Mouse (Mus musculus) common myeloid progenitor, adult 5-6 weeks (primary cell): ENCODE measurements around the gene Gpsm3. TPM values are rescaled to one million over a fixed set of nuclear protein-coding genes. Genes with fewer than 3 reads are reported as not detected.
"Not testable (repeated sequence)": the region's sequence is repeated elsewhere in the genome, so short reads cannot be mapped to it uniquely, and the experiment has no call there.

Source experiments
- ATAC-seq: replicated peaks from 2 replicates; pipeline ENCODE4 v1.8.0; 2016; ENCODE audit warnings: low read depth, mild to moderate bottlenecking, moderate TSS enrichment, inconsistent platforms; ENCODE audit not compliant: poor library complexity, severe bottlenecking
- total RNA-seq: library from RNA; stranded (forward); fragments of 200-1000, 187-1606 nt; gene quantifications from 2 replicates; pipeline ENCODE4 v1.2.3, GENCODE M21; 2017

Gene Gpsm3
- total RNA-seq, result 11.3 and 22.4 TPM in 2 replicates

DNA sequence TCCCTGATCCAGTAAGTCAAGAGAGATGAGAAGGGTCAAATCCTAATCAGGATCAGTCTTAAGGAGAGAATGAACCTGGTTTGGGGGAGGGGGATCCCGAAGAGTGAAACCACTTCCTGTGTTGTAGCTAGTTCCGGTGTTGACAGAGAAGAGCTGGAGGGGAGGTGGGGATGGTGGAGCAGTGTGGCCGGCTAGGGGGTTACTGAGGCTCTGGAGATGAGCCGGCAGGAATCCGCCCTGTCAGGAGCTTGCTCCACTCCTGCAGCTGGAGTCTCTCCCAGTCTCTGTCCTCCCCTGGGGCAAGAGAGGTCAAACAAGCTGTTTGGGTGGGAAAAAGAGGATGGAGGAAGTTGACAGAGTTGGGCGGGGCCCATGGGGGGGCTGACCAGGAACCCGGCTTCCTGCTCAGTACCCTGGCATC, at the start of gene Gpsm3:
Gpsm3 (plus strand) TSS at position 126 of the 421 bp plus-strand sequence.
- ATAC-seq, result peak; percentile 6; the same call in 1 of the 2 replicates

- ATAC-seq, result not testable (repeated sequence)
Measured at GRCm38 (mm10) chr17:34543567-34543966, 46.0 kb upstream of the Gpsm3 start.

DNA sequence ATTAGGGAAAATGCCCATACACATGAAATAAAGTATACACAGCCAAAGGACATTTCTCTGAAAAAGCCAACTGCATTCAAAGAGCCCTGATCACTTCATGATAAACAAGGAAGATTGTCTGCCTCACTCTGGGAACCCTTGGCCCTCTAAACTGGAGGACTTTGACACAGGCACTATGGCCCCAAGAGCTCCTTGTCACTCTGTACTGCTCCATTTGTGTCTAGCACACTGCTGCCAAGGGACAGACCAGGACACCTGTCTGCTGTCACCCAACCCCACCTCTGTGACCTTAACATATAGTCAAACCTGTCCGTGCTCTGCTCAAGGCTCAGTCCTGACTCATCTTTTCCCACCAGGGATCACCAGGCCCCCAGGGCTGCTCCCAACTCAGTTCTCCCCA, 42.8 kb upstream of the Gpsm3 start:
- ATAC-seq, result no peak

- no peak for ATAC-seq
Measured at GRCm38 (mm10) chr17:34547601-34548000, 42.0 kb upstream of the Gpsm3 start.

GRCm38 (mm10) chr17:34549156-34549555, 40.5 kb upstream of the Gpsm3 start:
- no peak for ATAC-seq

DNA sequence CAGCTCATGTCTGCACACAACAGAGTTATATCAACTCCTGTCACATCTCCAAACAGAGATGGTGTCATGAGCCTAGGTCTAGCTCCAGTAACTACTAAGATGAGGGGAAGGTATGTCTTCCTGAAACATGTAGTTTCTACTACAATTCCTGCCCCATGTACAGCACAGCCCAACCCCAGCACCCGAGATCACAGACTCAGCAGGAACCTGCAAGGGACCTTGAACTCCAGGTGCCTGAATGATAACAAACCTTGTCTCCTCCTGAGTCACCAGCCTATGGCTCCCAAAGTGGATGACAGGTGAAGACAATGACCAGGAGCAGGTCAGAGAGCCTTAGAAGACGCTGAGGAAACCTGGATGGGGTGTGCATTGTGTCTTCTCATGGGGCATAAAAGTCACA, 39.8 kb upstream of the Gpsm3 start:
- ATAC-seq, result no peak

- peak; percentile 80 for ATAC-seq
Measured at GRCm38 (mm10) chr17:34555483-34555882, 34.1 kb upstream of the Gpsm3 start.

DNA sequence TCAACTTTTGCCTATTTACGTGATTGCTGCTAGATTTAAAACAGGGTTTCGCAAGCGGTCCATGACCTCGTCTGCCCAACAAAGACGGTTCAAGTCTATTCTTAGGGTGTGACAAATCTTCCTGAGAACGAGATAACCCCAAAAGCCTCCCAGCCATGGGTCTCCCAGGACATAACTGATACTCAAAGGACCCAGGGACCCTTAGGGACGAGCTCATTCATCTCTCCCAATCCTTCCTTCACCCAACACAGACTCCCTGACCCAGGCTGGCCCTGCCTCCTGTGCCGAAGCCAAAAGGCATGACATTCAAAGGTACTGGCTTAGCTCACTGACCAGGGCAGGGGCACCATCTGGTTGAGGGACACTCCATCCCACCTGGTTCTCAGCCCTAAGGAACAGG, 33.2 kb upstream of the Gpsm3 start:
- ATAC-seq, result no peak

- ATAC-seq, result no peak
Measured at GRCm38 (mm10) chr17:34557411-34557810, 32.2 kb upstream of the Gpsm3 start.

DNA sequence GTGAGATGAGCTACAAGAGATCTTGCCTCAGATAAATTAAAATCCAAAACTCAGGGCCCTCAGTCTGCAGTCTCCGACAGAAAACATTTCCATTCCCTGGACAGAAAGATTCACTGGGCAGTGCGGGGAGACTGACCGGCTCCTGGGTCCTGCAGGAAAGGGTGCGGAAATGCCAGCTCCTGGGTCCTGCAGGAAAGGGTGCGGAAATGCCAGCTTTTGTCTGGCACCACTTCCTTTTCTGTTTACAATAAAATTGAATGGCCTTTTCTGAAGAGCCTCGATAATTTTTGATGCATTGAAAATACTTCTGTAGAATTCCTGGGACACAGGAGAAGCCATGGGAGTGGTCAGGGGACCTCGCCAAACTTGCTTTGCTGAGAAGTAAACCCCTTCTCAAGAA, 30.5 kb upstream of the Gpsm3 start:
- no peak for ATAC-seq

GRCm38 (mm10) chr17:34559895-34560294, 29.7 kb upstream of the Gpsm3 start:
- no peak for ATAC-seq

DNA sequence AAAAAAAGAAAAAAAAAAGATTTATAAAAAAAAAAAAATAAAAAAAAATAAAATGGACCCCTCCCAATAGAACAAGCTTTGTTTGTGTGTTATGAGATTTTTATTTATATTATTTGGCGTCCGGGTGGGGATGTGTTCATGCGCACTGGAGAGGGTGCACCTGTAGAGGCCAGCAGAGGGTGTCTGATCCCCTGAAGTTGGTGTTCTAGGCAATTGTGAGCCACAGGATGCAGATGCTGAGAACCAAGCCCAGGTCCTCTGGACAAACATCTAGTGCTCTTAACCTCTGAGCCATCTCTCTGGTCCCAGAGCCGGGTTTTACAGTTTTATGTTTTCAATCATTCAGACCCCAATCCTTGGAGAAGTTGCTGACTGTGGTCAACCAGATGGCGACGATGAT, 29.2 kb upstream of the Gpsm3 start:
- ATAC-seq, result no peak

DNA sequence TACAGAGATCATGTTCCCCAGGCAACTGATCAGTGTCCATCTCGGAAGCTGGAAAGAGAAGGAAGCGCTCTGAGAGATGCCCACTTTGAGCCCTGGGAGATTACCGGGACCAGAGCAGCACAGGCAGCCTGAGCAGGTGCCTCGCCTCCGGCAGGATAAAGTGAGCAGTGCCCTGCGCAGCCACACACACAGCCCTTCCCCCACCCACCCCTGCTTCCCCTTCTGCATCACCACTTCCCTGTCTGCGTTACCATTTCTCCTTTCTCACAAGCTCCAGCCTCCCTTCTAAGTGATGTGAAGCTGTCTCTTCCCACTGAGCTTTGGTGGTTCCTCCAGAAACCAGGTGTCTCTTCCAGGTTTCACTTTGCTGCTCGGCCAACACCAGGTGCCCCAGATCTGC, 28.4 kb upstream of the Gpsm3 start:
- ATAC-seq, result peak; percentile 71

DNA sequence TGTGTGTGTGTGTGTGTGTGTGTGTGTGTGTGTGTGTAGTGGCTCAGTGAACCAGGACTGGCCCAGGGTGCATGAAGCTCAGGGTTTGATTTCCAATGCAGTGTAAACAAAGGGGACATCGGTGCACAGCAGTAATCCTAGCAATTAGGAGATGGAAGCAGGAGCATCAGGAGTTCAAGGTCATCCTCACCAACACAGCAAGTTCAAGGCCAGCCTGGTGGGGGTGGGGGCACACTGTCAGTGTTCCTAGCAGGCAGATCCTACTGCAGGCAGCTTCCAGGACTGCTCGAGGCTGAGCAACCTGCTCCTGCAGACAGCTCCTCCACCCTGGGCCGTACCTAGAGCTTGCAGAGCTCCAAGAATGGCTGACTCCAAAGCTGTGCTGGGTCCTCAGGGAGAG, 27.0 kb upstream of the Gpsm3 start:
- no peak for ATAC-seq

- ATAC-seq, result no peak
Measured at GRCm38 (mm10) chr17:34563354-34563753, 26.3 kb upstream of the Gpsm3 start.

DNA sequence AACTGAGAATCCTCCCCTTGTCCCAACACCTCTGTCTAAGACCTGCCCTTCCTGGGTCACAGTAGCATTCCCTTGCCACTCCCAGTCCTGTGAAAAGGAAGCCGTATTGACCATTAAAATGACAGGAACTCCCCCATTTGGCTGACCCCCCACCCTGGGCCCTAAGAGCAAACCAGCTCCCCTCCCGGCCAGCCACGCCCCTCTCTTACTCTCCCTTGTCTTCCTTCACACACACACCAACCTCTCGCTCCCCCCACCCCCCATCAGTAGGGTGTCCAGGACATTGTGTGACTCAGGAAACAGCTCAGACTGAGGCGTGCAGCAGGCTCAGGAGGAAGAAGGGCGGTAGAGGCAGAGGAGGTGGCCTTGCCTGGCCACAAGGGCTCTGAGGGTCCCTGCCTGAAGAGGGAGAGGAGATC, 25.6 kb upstream of the Gpsm3 start, which contains the start of gene Notch4:
Notch4 (plus strand) TSS at position 266 of the 419 bp plus-strand sequence.
- ATAC-seq, result peak; percentile 50

DNA sequence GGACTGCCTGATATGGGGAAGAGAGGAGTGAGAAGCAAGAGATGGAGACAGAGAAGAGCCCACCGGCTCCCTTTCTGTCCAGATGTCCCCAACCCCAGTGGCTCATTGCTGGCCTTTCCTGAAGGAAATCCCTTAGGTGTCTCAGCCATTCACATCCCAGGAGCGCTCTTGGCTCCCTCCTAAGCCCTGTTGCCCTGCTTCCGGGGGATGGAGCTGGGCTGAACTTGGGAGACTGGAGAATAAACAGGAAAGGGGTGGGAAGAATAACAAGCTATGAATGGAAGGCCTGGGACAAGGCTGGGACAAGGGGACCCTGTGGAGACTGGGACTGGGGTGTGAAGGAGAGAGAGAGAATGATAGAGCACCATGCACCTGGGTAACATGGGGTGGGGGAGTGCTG, 24.8 kb upstream of the Gpsm3 start:
- ATAC-seq, result no peak

DNA sequence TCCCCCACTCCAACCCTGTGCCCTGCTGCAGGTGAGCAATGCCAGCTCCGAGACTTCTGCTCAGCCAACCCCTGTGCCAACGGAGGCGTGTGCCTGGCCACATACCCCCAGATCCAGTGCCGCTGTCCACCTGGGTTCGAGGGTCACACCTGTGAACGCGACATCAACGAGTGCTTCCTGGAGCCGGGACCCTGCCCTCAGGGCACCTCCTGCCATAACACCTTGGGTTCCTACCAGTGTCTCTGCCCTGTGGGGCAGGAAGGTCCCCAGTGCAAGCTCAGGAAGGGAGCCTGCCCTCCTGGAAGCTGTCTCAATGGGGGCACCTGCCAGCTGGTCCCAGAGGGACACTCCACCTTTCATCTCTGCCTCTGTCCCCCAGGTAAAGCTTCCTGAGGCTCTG, 22.3 kb upstream of the Gpsm3 start:
- ATAC-seq, result no peak

- ATAC-seq, result no peak
Measured at GRCm38 (mm10) chr17:34568421-34568820, 21.2 kb upstream of the Gpsm3 start.

GRCm38 (mm10) chr17:34569919-34570318, 19.7 kb upstream of the Gpsm3 start:
- ATAC-seq, result no peak

GRCm38 (mm10) chr17:34571875-34572274, 17.7 kb upstream of the Gpsm3 start:
- ATAC-seq, result 0 out of 2 replicates have a peak, but pooled peaks have one; percentile 34

DNA sequence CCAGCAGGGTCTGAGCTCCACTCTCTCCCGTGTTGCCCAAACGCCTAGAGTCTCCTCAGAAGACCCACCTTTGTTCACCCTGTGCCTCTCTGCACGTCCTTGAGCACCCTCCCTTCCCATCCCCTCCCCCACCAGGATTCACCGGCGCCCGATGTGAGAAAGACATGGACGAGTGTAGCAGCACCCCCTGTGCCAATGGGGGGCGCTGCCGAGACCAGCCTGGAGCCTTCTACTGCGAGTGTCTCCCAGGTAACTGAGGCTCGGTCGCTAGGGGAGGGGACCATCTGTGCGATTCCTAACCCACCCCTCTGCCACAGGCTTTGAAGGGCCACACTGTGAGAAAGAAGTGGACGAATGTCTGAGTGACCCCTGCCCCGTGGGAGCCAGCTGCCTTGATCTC, 17.2 kb upstream of the Gpsm3 start:
- no peak for ATAC-seq

DNA sequence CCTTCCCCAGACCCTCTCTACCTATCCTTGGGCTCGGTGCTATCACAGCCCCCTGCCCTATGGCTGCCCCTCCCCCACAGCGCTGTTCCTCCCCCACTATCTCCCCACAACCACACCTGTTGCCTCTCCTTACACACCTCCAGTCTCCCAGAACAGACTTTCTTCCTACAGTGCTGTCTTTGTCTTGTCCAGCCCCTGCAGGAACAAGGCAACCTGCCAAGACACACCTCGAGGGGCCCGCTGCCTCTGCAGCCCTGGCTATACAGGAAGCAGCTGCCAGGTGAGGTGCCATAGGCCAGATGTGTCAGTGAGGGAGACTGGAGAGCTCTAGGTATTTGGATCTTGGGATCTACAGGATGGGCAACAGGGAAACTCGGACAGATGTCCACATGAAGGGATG, 13.0 kb upstream of the Gpsm3 start:
- no peak for ATAC-seq
